Mouse (Mus musculus) brown adipose tissue, adult 24 weeks (tissue): Measurements from ENCODE around the gene Whrn. TPM values are rescaled to one million over a fixed set of nuclear protein-coding genes. Genes with fewer than 3 reads are reported as not detected.

ENCODE experiments used
- H3K27ac ChIP-seq: fragments of 200-500 bp; replicated peaks from 2 replicates; pipeline ENCODE4 v1.5.1; 2012; ENCODE audit warnings: low read depth, mild to moderate bottlenecking, low read length
- H3K4me1 ChIP-seq: fragments of 200-500 bp; 2 replicates; pipeline ENCODE4 v1.6.1; 2012; ENCODE audit warnings: low read length, mixed read lengths; ENCODE audit not compliant: control insufficient read depth, insufficient read depth, insufficient read length
- H3K4me3 ChIP-seq: fragments of 200-500 bp; 2 replicates; pipeline ENCODE4 v1.5.1; 2012; ENCODE audit warnings: low read depth, mild to moderate bottlenecking, low read length, moderate library complexity; ENCODE audit not compliant: insufficient read depth
- polyA plus RNA-seq: library from polyadenylated mRNA; stranded (reverse); fragments of >200 nt; gene quantifications from 2 replicates; pipeline ENCODE4 v1.2.4, GENCODE M21; 2012; ENCODE audit not compliant: missing spikeins, insufficient read depth, insufficient read length

The Whrn gene
- polyA plus RNA-seq, 1 experiment, result 2.9 TPM

GRCm38 (mm10) chr4:63411222-63411621 is 84.6 kb downstream of the Whrn start:
- Histone ChIP-seq H3K4me1 (no peaks in the 10 kb centered on the region), H3K4me3 (no peak overlapping the region), H3K27ac (no peak overlapping the region)

GRCm38 (mm10) chr4:63410583-63410934 is 85.2 kb downstream of the Whrn start:
- H3K27ac ChIP-seq, result no peak overlapping the region
- no peaks in the 10 kb centered on the region for H3K4me1 ChIP-seq
- peak overlapping the region; percentile 66 for H3K4me3 ChIP-seq

GRCm38 (mm10) chr4:63409908-63410582 is 85.7 kb downstream of the Whrn start:
- no peaks in the 10 kb centered on the region for H3K4me1 ChIP-seq
- H3K4me3 ChIP-seq, result peak overlapping the region; percentile 66
- H3K27ac ChIP-seq, result 0 out of 2 replicates have a peak overlapping the region, but pooled peaks have one; percentile 7

- Histone ChIP-seq H3K4me3 (peak overlapping the region; percentile 66), H3K4me1 (no peaks in the 10 kb centered on the region), H3K27ac (0 out of 2 replicates have a peak overlapping the region, but pooled peaks have one; percentile 7)
These were observed 86.4 kb downstream of the Whrn start for GRCm38 (mm10) chr4:63409317-63409907.

- Histone ChIP-seq H3K27ac (no peak overlapping the region), H3K4me1 (no peaks in the 10 kb centered on the region; the same call in 1 of the 2 replicates), H3K4me3 (0 out of 2 replicates have a peak overlapping the region, but pooled peaks have one; percentile 66)
These were observed 87.1 kb downstream of the Whrn start for GRCm38 (mm10) chr4:63408649-63409048.

GRCm38 (mm10) chr4:63408247-63408646 is 87.5 kb downstream of the Whrn start:
- H3K27ac ChIP-seq, result no peak overlapping the region
- H3K4me3 ChIP-seq, result no peak overlapping the region
- H3K4me1 ChIP-seq, result no peaks in the 10 kb centered on the region; the same call in 1 of the 2 replicates

GRCm38 (mm10) chr4:63405683-63406082 is 90.1 kb downstream of the Whrn start:
- peaks cover 6% of the 10 kb centered on the region for H3K4me1 ChIP-seq
- no peak overlapping the region for H3K27ac ChIP-seq
- H3K4me3 ChIP-seq, result no peak overlapping the region

- Histone ChIP-seq H3K4me1 (peaks cover 8% of the 10 kb centered on the region), H3K4me3 (no peak overlapping the region), H3K27ac (no peak overlapping the region)
These were observed 90.7 kb downstream of the Whrn start for GRCm38 (mm10) chr4:63405051-63405450.

GRCm38 (mm10) chr4:63404205-63404604 is 91.6 kb downstream of the Whrn start:
- Histone ChIP-seq H3K4me3 (no peak overlapping the region), H3K4me1 (peaks cover 14% of the 10 kb centered on the region), H3K27ac (peak overlapping the region; percentile 78)

- Histone ChIP-seq H3K4me3 (peak within 1 kb of the TSS; percentile 73), H3K4me1 (peaks cover 21% of the 10 kb centered on the region), H3K27ac (peak within 1 kb of the TSS; percentile 99)
These were observed 92.5 kb downstream of the Whrn start, which contains the start of gene Akna for GRCm38 (mm10) chr4:63403040-63403959. Gene Akna (minus strand): TSS chr4:63403354.

GRCm38 (mm10) chr4:63402558-63402957 is 93.2 kb downstream of the Whrn start:
- Histone ChIP-seq H3K27ac (peak overlapping the region; percentile 99), H3K4me1 (peaks cover 24% of the 10 kb centered on the region), H3K4me3 (peak overlapping the region; percentile 73)

GRCm38 (mm10) chr4:63402056-63402455 is 93.7 kb downstream of the Whrn start:
- H3K4me3 ChIP-seq, result peak overlapping the region; percentile 73
- peaks cover 24% of the 10 kb centered on the region for H3K4me1 ChIP-seq

GRCm38 (mm10) chr4:63401620-63402019 is 94.2 kb downstream of the Whrn start:
- Histone ChIP-seq H3K4me1 (peaks cover 24% of the 10 kb centered on the region), H3K27ac (peak overlapping the region; percentile 99), H3K4me3 (peak overlapping the region; percentile 73; the same call in 1 of the 2 replicates)

More at GRCm38 (mm10) chr4:63402056-63402455, 93.7 kb downstream of the Whrn start:
- H3K27ac ChIP-seq, result peak overlapping the region; percentile 99

- Histone ChIP-seq H3K4me1 (peaks cover 24% of the 10 kb centered on the region), H3K27ac (peak overlapping the region; percentile 99), H3K4me3 (peak overlapping the region; percentile 29)
These were observed 95.1 kb downstream of the Whrn start for GRCm38 (mm10) chr4:63400541-63401306.
